12 mouse cellular contexts compared by ENCODE assay signal in genomic region chr14:122271104-122271746, GRCm38 (mm10).
DNase-seq lines count a peak whose midpoint lies in the region; ATAC-seq and TF ChIP-seq lines count a peak whose summit lies in the region.
"Had no signal": no experiment of that assay in that cellular context is flagged by ENCODE, and none has a peak within 500 bp of the region (broad histone marks: within the 10 kb centered on the region; RNA-seq: fewer than 3 reads in every experiment).

No protein-coding gene starts in this region.

- TF ChIP-seq CTCF in lung, embryonic 14.5 days (IDR thresholded peaks at IDR 0.05; ENCODE audit: low read depth) = no peak

- H3K36me3 ChIP-seq in lung, embryonic 14.5 days (ENCODE audit: insufficient read depth) = no peaks in the 10 kb centered on the region
- no peaks in the 10 kb centered on the region for H3K36me3 ChIP-seq in hindbrain, embryonic 13.5 days
- no peaks in the 10 kb centered on the region for H3K36me3 ChIP-seq in neural tube, embryonic 14.5 days (ENCODE audit: control insufficient read depth, insufficient read depth, low read length)
- H3K36me3 ChIP-seq: heart, embryonic 10.5 days; liver, embryonic 15.5 days had no signal

- DNase-seq in cerebellum, postnatal 14 days = peak; percentile 59 to 62
- DNase-seq in cerebellum, adult 11 months = no peak
- no peak for DNase-seq in lung, embryonic 14.5 days
- DNase-seq in lung, postnatal 4 days = no peak
- DNase-seq in heart, adult 11 months = no peak
- DNase-seq: kidney, adult 9 months; right cerebral cortex, adult 18-20 months had no signal

- no peak overlapping the region for H3K4me2 ChIP-seq in lung, embryonic 14.5 days
- peak overlapping the region; percentile 23 for H3K4me2 ChIP-seq in hindbrain, embryonic 13.5 days
- H3K4me2 ChIP-seq in neural tube, embryonic 14.5 days (ENCODE audit: low read depth, low read length) = 0 out of 2 replicates have a peak overlapping the region, but pooled peaks have one; percentile 12
- H3K4me2 ChIP-seq: liver, embryonic 15.5 days had no signal

- no peak overlapping the region for H3K4me3 ChIP-seq in lung, embryonic 14.5 days (ENCODE audit: low read depth, low read length)
- H3K4me3 ChIP-seq in hindbrain, embryonic 13.5 days = peak overlapping the region; percentile 5; the same call in 1 of the 2 replicates
- no peak overlapping the region for H3K4me3 ChIP-seq in neural tube, embryonic 14.5 days (ENCODE audit: low read depth, low read length)
- H3K4me3 ChIP-seq: heart, embryonic 10.5 days; liver, embryonic 15.5 days had no signal

- no peaks in the 10 kb centered on the region for H3K9me3 ChIP-seq in lung, embryonic 14.5 days (ENCODE audit: low read depth, low read length)
- no peaks in the 10 kb centered on the region for H3K9me3 ChIP-seq in hindbrain, embryonic 13.5 days
- no peaks in the 10 kb centered on the region for H3K9me3 ChIP-seq in neural tube, embryonic 14.5 days (ENCODE audit: control insufficient read depth, low read length)
- H3K9me3 ChIP-seq: heart, embryonic 10.5 days; liver, embryonic 15.5 days had no signal

- H3K27me3 ChIP-seq in lung, embryonic 14.5 days (ENCODE audit: insufficient read depth, low read length) = peaks cover 5% of the 10 kb centered on the region; the same call in 1 of the 2 replicates
- H3K27me3 ChIP-seq in hindbrain, embryonic 13.5 days = peaks cover 32% of the 10 kb centered on the region
- H3K27me3 ChIP-seq in neural tube, embryonic 14.5 days (ENCODE audit: control insufficient read depth, insufficient read depth, low read length) = no peaks in the 10 kb centered on the region
- H3K27me3 ChIP-seq: liver, embryonic 15.5 days had no signal

- WGBS in lung, embryonic 14.5 days = 33% methylated on average over 14 of the region's 14 CpGs
- WGBS in hindbrain, embryonic 13.5 days = 22% methylated on average over 14 of the region's 14 CpGs
- WGBS in neural tube, embryonic 14.5 days = 21% methylated on average over 14 of the region's 14 CpGs

- H3K27ac ChIP-seq in lung, embryonic 14.5 days (ENCODE audit: low read depth) = no peak overlapping the region
- H3K27ac ChIP-seq in hindbrain, embryonic 13.5 days = no peak overlapping the region
- H3K27ac ChIP-seq in neural tube, embryonic 14.5 days (ENCODE audit: low read depth, low read length) = no peak overlapping the region
- H3K27ac ChIP-seq: heart, embryonic 10.5 days; liver, embryonic 15.5 days had no signal

- H3K9ac ChIP-seq in lung, embryonic 14.5 days = no peak overlapping the region
- H3K9ac ChIP-seq in hindbrain, embryonic 13.5 days = peak overlapping the region; percentile 29; the same call in 1 of the 2 replicates
- H3K9ac ChIP-seq in neural tube, embryonic 14.5 days (replicated peaks; ENCODE audit: low read depth, low read length) = no peak overlapping the region
- H3K9ac ChIP-seq: liver, embryonic 15.5 days had no signal

- no peaks in the 10 kb centered on the region for H3K4me1 ChIP-seq in lung, embryonic 14.5 days (ENCODE audit: insufficient read depth)
- H3K4me1 ChIP-seq in hindbrain, embryonic 13.5 days (replicated peaks) = peaks cover 9% of the 10 kb centered on the region; the same call in 1 of the 2 replicates
- 0 out of 2 replicates have a peak, but pooled peaks cover 2% of the 10 kb centered on the region for H3K4me1 ChIP-seq in neural tube, embryonic 14.5 days (ENCODE audit: control insufficient read depth, insufficient read depth, low read length)
- H3K4me1 ChIP-seq: liver, embryonic 15.5 days had no signal

- ATAC-seq in lung, embryonic 14.5 days (ENCODE audit: insufficient read depth) = peak; percentile 24; the same call in 1 of the 2 replicates
- no peak for ATAC-seq in hindbrain, embryonic 13.5 days (ENCODE audit: low FRiP score)
- ATAC-seq in neural tube, embryonic 14.5 days (ENCODE audit: low read depth) = peak; percentile 34; the same call in 1 of the 2 replicates
- no peak for ATAC-seq in megakaryocyte-erythroid progenitor cell, adult 5-6 weeks (replicated peaks; ENCODE audit: low FRiP score, low TSS enrichment, poor library complexity, severe bottlenecking)

Comparison
In these comparisons a context has a peak if more than half of its experiments do, and no peak if none do; other contexts are left out.
1. DNase-seq: peak in cerebellum, postnatal 14 days (2 of 2); none in cerebellum, adult 11 months (single experiment), lung, embryonic 14.5 days (single experiment), lung, postnatal 4 days (0 of 2) and heart, adult 11 months (single experiment).
2. ATAC-seq: peak in lung, embryonic 14.5 days (single experiment) and neural tube, embryonic 14.5 days (single experiment); none in hindbrain, embryonic 13.5 days (single experiment) and megakaryocyte-erythroid progenitor cell, adult 5-6 weeks (single experiment).